Mouse (Mus musculus) embryo, embryonic 11 days (tissue): ENCODE measurements around the gene Zpr1.

Experiments
- DNase-seq: peaks from one replicate; pipeline ENCODE4 v3.0.0-alpha.2; 2015

The Zpr1 gene

GRCm38 (mm10) chr9:46329801-46330585 is 57.1 kb downstream of the Zpr1 start:
- no peak for DNase-seq

GRCm38 (mm10) chr9:46330586-46330895 is 57.7 kb downstream of the Zpr1 start:
- no peak for DNase-seq

DNA sequence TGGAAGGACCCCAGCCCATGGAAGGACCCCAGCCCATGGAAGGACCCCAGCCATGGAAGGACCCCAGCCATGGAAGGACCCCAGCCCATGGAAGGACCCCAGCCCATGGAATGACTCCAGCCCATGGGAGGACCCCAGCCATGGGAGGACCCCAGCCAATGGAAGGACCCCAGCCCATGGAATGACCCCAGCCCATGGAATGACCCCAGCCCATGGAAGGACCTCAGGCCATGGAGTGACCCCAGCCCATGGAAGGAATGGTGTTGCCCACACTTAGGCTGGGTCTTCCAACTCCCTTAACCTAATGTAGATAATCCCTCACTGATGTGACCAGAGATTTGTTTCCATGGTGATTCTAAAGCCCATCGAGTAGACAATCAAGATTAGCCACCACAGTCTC is 58.4 kb downstream of the Zpr1 start:
- no peak for DNase-seq
